ENCODE assay signal across 20 mouse cellular contexts in the genomic region with DNA sequence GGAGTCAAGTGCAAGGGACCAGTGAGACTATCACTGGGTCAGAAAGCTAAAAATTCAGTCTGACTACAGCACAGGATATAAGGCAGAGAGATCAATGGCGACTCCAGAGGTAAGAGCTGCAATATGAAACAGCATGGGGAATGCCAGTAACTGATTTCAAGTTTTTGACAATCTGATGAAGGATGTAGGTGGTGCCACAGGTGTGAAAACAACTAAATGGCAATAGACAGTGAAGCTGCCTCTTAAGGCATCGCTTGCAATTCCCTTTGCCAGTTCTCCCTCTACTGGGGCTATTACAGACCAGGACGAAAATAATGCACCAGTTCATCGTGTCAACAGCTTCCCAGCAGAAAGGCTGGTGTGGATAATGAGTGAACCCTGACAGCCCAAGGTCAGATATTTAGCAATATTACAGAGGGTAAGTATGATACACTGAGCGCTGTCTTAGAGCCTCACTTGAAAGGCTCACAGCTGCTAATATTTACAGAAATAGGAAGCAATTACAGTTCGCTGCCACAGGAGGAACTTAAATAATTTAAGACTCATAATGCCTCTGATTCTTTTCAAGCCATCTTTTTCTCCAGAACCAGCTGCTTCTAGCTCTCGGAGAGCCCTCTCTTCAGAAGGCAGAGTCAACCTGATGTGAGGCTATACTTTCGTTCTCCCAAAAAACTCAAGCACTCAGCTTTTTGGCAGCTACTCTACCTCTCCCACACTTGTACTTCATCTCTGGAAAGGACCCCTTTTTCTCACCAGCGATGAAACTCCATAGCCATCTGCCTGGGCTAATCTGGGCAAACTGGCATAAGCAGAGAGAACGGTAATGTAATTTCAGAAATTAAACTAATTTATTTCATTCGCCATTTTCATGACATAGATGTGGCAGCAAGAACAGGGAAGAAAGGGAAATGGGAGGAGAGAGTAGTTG.
DNase-seq lines count a peak whose midpoint lies in the region; ATAC-seq and TF ChIP-seq lines count a peak whose summit lies in the region.
"Had no signal": no experiment of that assay in that cellular context is flagged by ENCODE, and none has a peak within 500 bp of the region (broad histone marks: within the 10 kb centered on the region; RNA-seq: fewer than 3 reads in every experiment).

No protein-coding gene starts in this region.

- no peak overlapping the region for H3K4me3 ChIP-seq in forebrain, postnatal 0 days (ENCODE audit: low read depth, low read length)
- no peak overlapping the region for H3K4me3 ChIP-seq in forebrain, embryonic 13.5 days
- no peak overlapping the region for H3K4me3 ChIP-seq in midbrain, embryonic 13.5 days (replicated peaks)
- H3K4me3 ChIP-seq: embryonic facial prominence, embryonic 13.5 days; forebrain, embryonic 10.5 days; heart, embryonic 12.5 days; limb, embryonic 15.5 days; neural tube, embryonic 12.5 days had no signal

- H3K27me3 ChIP-seq in forebrain, postnatal 0 days (ENCODE audit: insufficient read depth, low read length) = no peaks in the 10 kb centered on the region
- H3K27me3 ChIP-seq in forebrain, embryonic 13.5 days = no peaks in the 10 kb centered on the region
- no peaks in the 10 kb centered on the region for H3K27me3 ChIP-seq in midbrain, embryonic 13.5 days
- H3K27me3 ChIP-seq: embryonic facial prominence, embryonic 13.5 days; heart, embryonic 12.5 days; limb, embryonic 15.5 days; neural tube, embryonic 12.5 days; Patski had no signal

- 0 out of 2 replicates have a peak, but pooled peaks have one; percentile 10 for TF ChIP-seq CTCF in forebrain, postnatal 0 days (IDR thresholded peaks at IDR 0.05; ENCODE audit: low read depth)

- peak; percentile 68 for ATAC-seq in forebrain, postnatal 0 days
- ATAC-seq in forebrain, embryonic 13.5 days = no peak
- ATAC-seq in erythroid progenitor cell, adult 5-6 weeks (replicated peaks; ENCODE audit: low FRiP score, poor library complexity, severe bottlenecking) = no peak
- no peak for ATAC-seq in midbrain, embryonic 13.5 days
- ATAC-seq: Patski had no signal

- no peaks in the 10 kb centered on the region for H3K36me3 ChIP-seq in forebrain, postnatal 0 days (ENCODE audit: insufficient read depth)
- no peaks in the 10 kb centered on the region for H3K36me3 ChIP-seq in forebrain, embryonic 13.5 days (ENCODE audit: poor library complexity, severe bottlenecking)
- no peaks in the 10 kb centered on the region for H3K36me3 ChIP-seq in midbrain, embryonic 13.5 days
- H3K36me3 ChIP-seq: embryonic facial prominence, embryonic 13.5 days; forebrain, embryonic 10.5 days; heart, embryonic 12.5 days; limb, embryonic 15.5 days; neural tube, embryonic 12.5 days had no signal

- DNase-seq in forebrain, postnatal 0 days = peak; percentile 53
- DNase-seq in retina, embryonic 14.5 days (ENCODE audit: low spot score) = peak; percentile 32
- no peak for DNase-seq in retina, postnatal 1 day
- DNase-seq in layer of hippocampus, adult 9-10 months (ENCODE audit: low spot score) = peak; percentile 52
- DNase-seq in right cerebral cortex, postnatal 10 days (ENCODE audit: low spot score in 2 of 2) = peak; percentile 49 to 77
- DNase-seq: adrenal gland, postnatal 36 days; cerebellum, postnatal 14 days; heart, postnatal 36 days; kidney, adult 2 months; lung, adult 18-20 months; lung, postnatal 4 days had no signal

- no peak overlapping the region for H3K4me2 ChIP-seq in forebrain, postnatal 0 days (ENCODE audit: low read depth)
- no peak overlapping the region for H3K4me2 ChIP-seq in forebrain, embryonic 13.5 days
- no peak overlapping the region for H3K4me2 ChIP-seq in midbrain, embryonic 13.5 days (replicated peaks)
- H3K4me2 ChIP-seq: embryonic facial prominence, embryonic 13.5 days; heart, embryonic 12.5 days; limb, embryonic 15.5 days; neural tube, embryonic 12.5 days had no signal

- H3K27ac ChIP-seq in forebrain, postnatal 0 days (ENCODE audit: low read depth, low read length) = 0 out of 2 replicates have a peak overlapping the region, but pooled peaks have one; percentile 29
- H3K27ac ChIP-seq in forebrain, embryonic 13.5 days = no peak overlapping the region
- H3K27ac ChIP-seq in midbrain, embryonic 13.5 days = no peak overlapping the region
- H3K27ac ChIP-seq: embryonic facial prominence, embryonic 13.5 days; forebrain, embryonic 10.5 days; limb, embryonic 15.5 days; neural tube, embryonic 12.5 days had no signal

- H3K9ac ChIP-seq in forebrain, postnatal 0 days = no peak overlapping the region
- H3K9ac ChIP-seq in forebrain, embryonic 13.5 days = no peak overlapping the region
- H3K9ac ChIP-seq in midbrain, embryonic 13.5 days (replicated peaks) = no peak overlapping the region
- H3K9ac ChIP-seq: embryonic facial prominence, embryonic 13.5 days; heart, embryonic 12.5 days; limb, embryonic 15.5 days; neural tube, embryonic 12.5 days had no signal

- 60% methylated on average over 11 of the region's 11 CpGs for WGBS in forebrain, postnatal 0 days
- WGBS in forebrain, embryonic 13.5 days = 82% methylated on average over 11 of the region's 11 CpGs
- WGBS in midbrain, embryonic 13.5 days = 79% methylated on average over 11 of the region's 11 CpGs

- no peaks in the 10 kb centered on the region for H3K9me3 ChIP-seq in forebrain, postnatal 0 days (ENCODE audit: low read length)
- H3K9me3 ChIP-seq in forebrain, embryonic 13.5 days (replicated peaks) = no peaks in the 10 kb centered on the region
- H3K9me3 ChIP-seq in midbrain, embryonic 13.5 days = no peaks in the 10 kb centered on the region
- H3K9me3 ChIP-seq: embryonic facial prominence, embryonic 13.5 days; forebrain, embryonic 10.5 days; heart, embryonic 12.5 days; limb, embryonic 15.5 days; neural tube, embryonic 12.5 days had no signal

- H3K4me1 ChIP-seq in forebrain, postnatal 0 days (ENCODE audit: insufficient read depth) = no peaks in the 10 kb centered on the region
- H3K4me1 ChIP-seq in forebrain, embryonic 13.5 days = no peaks in the 10 kb centered on the region
- peaks cover 2% of the 10 kb centered on the region; the same call in 1 of the 2 replicates for H3K4me1 ChIP-seq in midbrain, embryonic 13.5 days (replicated peaks)
- H3K4me1 ChIP-seq: embryonic facial prominence, embryonic 13.5 days; forebrain, embryonic 10.5 days; heart, embryonic 12.5 days; limb, embryonic 15.5 days; neural tube, embryonic 12.5 days had no signal
